Mouse (Mus musculus) neutrophil, adult 5-6 weeks (primary cell): Measurements from ENCODE around the gene Rab14. TPM values are rescaled to one million over a fixed set of nuclear protein-coding genes. Genes with fewer than 3 reads are reported as not detected.
A peak's percentile ranks its signal among the peaks of the same experiment; 100 is the strongest.

Source experiments
- ATAC-seq: fragments of 151-379, 151-347 bp; 2 replicates; pipeline ENCODE4 v1.8.0; 2017; ENCODE audit warnings: mild to moderate bottlenecking, moderate TSS enrichment; ENCODE audit not compliant: insufficient number of reproducible peaks, poor library complexity, low FRiP score, severe bottlenecking; ENCODE audit errors: extremely low read depth
- total RNA-seq: library from RNA; stranded (forward); fragments of 200-1000 nt; gene quantifications from 2 replicates; pipeline ENCODE4 v1.2.3, GENCODE M21; 2017

The Rab14 gene
- 215 and 295 TPM in 2 replicates for total RNA-seq

- peak; percentile 94 for ATAC-seq
These were observed at the start of gene Rab14 for GRCm38 (mm10) chr2:35200898-35201668. Gene Rab14, minus strand, starts transcription at chr2:35201120.

GRCm38 (mm10) chr2:35247763-35248162, 46.8 kb upstream of the Rab14 start:
- ATAC-seq, result no peak

- peak; percentile 28 for ATAC-seq
These were observed 43.3 kb upstream of the Rab14 start for GRCm38 (mm10) chr2:35244241-35244640.

GRCm38 (mm10) chr2:35235021-35235420, 34.1 kb upstream of the Rab14 start:
- no peak for ATAC-seq

GRCm38 (mm10) chr2:35233898-35234297, 33.0 kb upstream of the Rab14 start:
- ATAC-seq, result no peak

- ATAC-seq, result peak; percentile 62
These were observed 31.9 kb upstream of the Rab14 start for GRCm38 (mm10) chr2:35232595-35233445.

GRCm38 (mm10) chr2:35231871-35232270, 31.0 kb upstream of the Rab14 start:
- no peak for ATAC-seq

GRCm38 (mm10) chr2:35230215-35230614, 29.3 kb upstream of the Rab14 start:
- no peak for ATAC-seq

GRCm38 (mm10) chr2:35228145-35228544, 27.2 kb upstream of the Rab14 start:
- ATAC-seq, result no peak

- ATAC-seq, result no peak
These were observed 23.4 kb upstream of the Rab14 start for GRCm38 (mm10) chr2:35224285-35224684.

- ATAC-seq, result no peak
These were observed 22.0 kb upstream of the Rab14 start for GRCm38 (mm10) chr2:35222822-35223391.

GRCm38 (mm10) chr2:35218736-35219135, 17.8 kb upstream of the Rab14 start:
- no peak for ATAC-seq

- ATAC-seq, result no peak
These were observed 15.8 kb upstream of the Rab14 start for GRCm38 (mm10) chr2:35216701-35217100.

GRCm38 (mm10) chr2:35215363-35215762, 14.4 kb upstream of the Rab14 start:
- no peak for ATAC-seq

GRCm38 (mm10) chr2:35214881-35215358, 14.0 kb upstream of the Rab14 start:
- peak; percentile 80 for ATAC-seq

- ATAC-seq, result no peak
These were observed 12.5 kb upstream of the Rab14 start for GRCm38 (mm10) chr2:35213345-35213910.

- ATAC-seq, result no peak
These were observed 10.8 kb upstream of the Rab14 start for GRCm38 (mm10) chr2:35211681-35212080.

GRCm38 (mm10) chr2:35208931-35209665, 8.2 kb upstream of the Rab14 start:
- peak; percentile 62 for ATAC-seq

- no peak for ATAC-seq
These were observed 7.1 kb upstream of the Rab14 start for GRCm38 (mm10) chr2:35208054-35208453.
